Mouse (Mus musculus) liver, embryonic 13.5 days (tissue): ENCODE results near the gene Zfp36l1. TPM values are rescaled to one million over a fixed set of nuclear protein-coding genes. Genes with fewer than 3 reads are reported as not detected.

Source experiments
- ATAC-seq: fragments of 200-750 bp; cut with Nextera tagmentation; 2 replicates; pipeline ENCODE4 v1.8.0; 2017; ENCODE audit warnings: low read depth, mild to moderate bottlenecking, moderate number of reproducible peaks, moderate library complexity
- DNase-seq: peaks from one replicate; pipeline ENCODE4 v3.0.0; 2022
- H3K27ac ChIP-seq: fragments of 300-500 bp; sonication (generic); 2 replicates; pipeline ENCODE4 v1.5.1; 2015; ENCODE audit warnings: moderate library complexity, mild to moderate bottlenecking, inconsistent platforms
- H3K27me3 ChIP-seq: fragments of 300-500 bp; sonication (generic); 2 replicates; pipeline ENCODE4 v1.6.1; 2015; ENCODE audit warnings: mild to moderate bottlenecking, inconsistent platforms
- H3K36me3 ChIP-seq: fragments of 300-500 bp; sonication (generic); 2 replicates; pipeline ENCODE4 v1.6.1; 2015; ENCODE audit warnings: mild to moderate bottlenecking, inconsistent platforms
- H3K4me1 ChIP-seq: fragments of 300-500 bp; sonication (generic); replicated peaks from 2 replicates; pipeline ENCODE4 v1.6.1; 2015; ENCODE audit warnings: inconsistent platforms
- H3K4me2 ChIP-seq: fragments of 300-500 bp; sonication (generic); 2 replicates; pipeline ENCODE4 v1.6.1; 2015; ENCODE audit warnings: inconsistent platforms, mild to moderate bottlenecking, moderate library complexity
- H3K4me3 ChIP-seq: fragments of 300-500 bp; sonication (generic); replicated peaks from 2 replicates; pipeline ENCODE4 v1.5.1; 2015; ENCODE audit warnings: mild to moderate bottlenecking, inconsistent platforms
- H3K9ac ChIP-seq: fragments of 300-500 bp; sonication (generic); 2 replicates; pipeline ENCODE4 v1.6.1; 2015; ENCODE audit warnings: mild to moderate bottlenecking, inconsistent platforms
- H3K9me3 ChIP-seq: fragments of 300-500 bp; sonication (generic); replicated peaks from 2 replicates; pipeline ENCODE4 v1.6.1; 2016; ENCODE audit warnings: inconsistent platforms
- WGBS: fragments of 180-500 bp; shearing (Covaris S2); methylation state at CpG from one replicate; pipeline ENCODE4 v1.1.7; 2015; ENCODE audit not compliant: insufficient replicate concordance; 5-methylcytosine and 5-hydroxymethylcytosine counted together
- polyA plus RNA-seq: library from polyadenylated mRNA; unstranded; fragments of >200 nt; fragmentation: Nextera tagmentation; extraction: Ambion mirVana; gene quantifications from 2 replicates; pipeline ENCODE4 v1.2.1, GENCODE M21; 2015

The Zfp36l1 gene
- polyA plus RNA-seq, 1 experiment from 2014 or later, result 18.3 TPM

GRCm38 (mm10) chr12:80083937-80084336 is 28.9 kb downstream of the Zfp36l1 start:
- peak; percentile 89 for ATAC-seq
- H3K27ac ChIP-seq, result peak overlapping the region; percentile 93
- 2% methylated on average over 3 of the region's 3 CpGs for WGBS
- H3K27me3 ChIP-seq, result no peaks in the 10 kb centered on the region
- H3K4me2 ChIP-seq, result peak overlapping the region; percentile 49
- H3K4me1 ChIP-seq, result peaks cover 83% of the 10 kb centered on the region
- H3K9ac ChIP-seq, result peak overlapping the region; percentile 64
- no peaks in the 10 kb centered on the region for H3K9me3 ChIP-seq
- no peak overlapping the region for H3K4me3 ChIP-seq
- H3K36me3 ChIP-seq, result no peaks in the 10 kb centered on the region
- DNase-seq, result peak; percentile 82

GRCm38 (mm10) chr12:80083133-80083821 is 29.5 kb downstream of the Zfp36l1 start:
- Histone ChIP-seq H3K36me3 (no peaks in the 10 kb centered on the region), H3K27me3 (no peaks in the 10 kb centered on the region), H3K4me1 (peaks cover 76% of the 10 kb centered on the region), H3K9ac (peak overlapping the region; percentile 64), H3K9me3 (no peaks in the 10 kb centered on the region), H3K4me2 (peak overlapping the region; percentile 49), H3K4me3 (no peak overlapping the region), H3K27ac (peak overlapping the region; percentile 93)
- WGBS, result 23% methylated on average over 7 of the region's 7 CpGs
- DNase-seq (no peak), ATAC-seq (0 out of 2 replicates have a peak, but pooled peaks have one; percentile 5)

GRCm38 (mm10) chr12:80082730-80083129 is 30.1 kb downstream of the Zfp36l1 start:
- H3K27ac ChIP-seq, result peak overlapping the region; percentile 93
- H3K9ac ChIP-seq, result no peak overlapping the region
- DNase-seq (peak; percentile 48), ATAC-seq (peak; percentile 56)
- peaks cover 71% of the 10 kb centered on the region for H3K4me1 ChIP-seq
- no peaks in the 10 kb centered on the region for H3K36me3 ChIP-seq
- H3K9me3 ChIP-seq, result no peaks in the 10 kb centered on the region
- 43% methylated on average over 4 of the region's 4 CpGs for WGBS
- H3K4me2 ChIP-seq, result no peak overlapping the region
- H3K4me3 ChIP-seq, result no peak overlapping the region
- H3K27me3 ChIP-seq, result no peaks in the 10 kb centered on the region

GRCm38 (mm10) chr12:80081440-80081839 is 31.4 kb downstream of the Zfp36l1 start:
- no peak for ATAC-seq
- Histone ChIP-seq H3K4me3 (no peak overlapping the region), H3K36me3 (no peaks in the 10 kb centered on the region), H3K27ac (no peak overlapping the region; the same call in 1 of the 2 replicates), H3K27me3 (no peaks in the 10 kb centered on the region), H3K4me1 (peaks cover 63% of the 10 kb centered on the region), H3K9ac (no peak overlapping the region; the same call in 1 of the 2 replicates), H3K4me2 (no peak overlapping the region), H3K9me3 (no peaks in the 10 kb centered on the region)
- no peak for DNase-seq
- 88% methylated on average over 2 of the region's 2 CpGs for WGBS

GRCm38 (mm10) chr12:80079937-80080336 is 32.9 kb downstream of the Zfp36l1 start:
- H3K27ac ChIP-seq, result peak overlapping the region; percentile 35; the same call in 1 of the 2 replicates
- no peak overlapping the region for H3K4me2 ChIP-seq
- ATAC-seq (no peak), DNase-seq (no peak)
- 70% methylated on average over 4 of the region's 4 CpGs for WGBS
- no peak overlapping the region for H3K4me3 ChIP-seq
- H3K9me3 ChIP-seq, result no peaks in the 10 kb centered on the region
- H3K4me1 ChIP-seq, result peaks cover 49% of the 10 kb centered on the region
- H3K9ac ChIP-seq, result no peak overlapping the region
- H3K27me3 ChIP-seq, result no peaks in the 10 kb centered on the region
- no peaks in the 10 kb centered on the region for H3K36me3 ChIP-seq

- DNase-seq, result no peak
- H3K9me3 ChIP-seq, result no peaks in the 10 kb centered on the region
Observed at GRCm38 (mm10) chr12:80074331-80074730, 38.5 kb downstream of the Zfp36l1 start.

GRCm38 (mm10) chr12:80070534-80071287 is 42.1 kb downstream of the Zfp36l1 start:
- H3K4me3 ChIP-seq, result no peak overlapping the region
- peaks cover 3% of the 10 kb centered on the region; the same call in 1 of the 2 replicates for H3K4me1 ChIP-seq
- no peak overlapping the region for H3K4me2 ChIP-seq
- no peaks in the 10 kb centered on the region for H3K27me3 ChIP-seq
- no peak overlapping the region for H3K9ac ChIP-seq
- H3K36me3 ChIP-seq, result no peaks in the 10 kb centered on the region
- ATAC-seq (no peak), DNase-seq (no peak)
- H3K27ac ChIP-seq, result no peak overlapping the region
- 57% methylated on average over 8 of the region's 8 CpGs for WGBS
- no peaks in the 10 kb centered on the region for H3K9me3 ChIP-seq

More at GRCm38 (mm10) chr12:80074331-80074730, 38.5 kb downstream of the Zfp36l1 start:
- H3K36me3 ChIP-seq, result no peaks in the 10 kb centered on the region
- H3K4me3 ChIP-seq, result no peak overlapping the region
- no peaks in the 10 kb centered on the region for H3K4me1 ChIP-seq
- H3K27ac ChIP-seq, result no peak overlapping the region
- H3K4me2 ChIP-seq, result no peak overlapping the region
- no peak overlapping the region for H3K9ac ChIP-seq
- WGBS, result 50% methylated on average over 2 of the region's 2 CpGs
- ATAC-seq, result no peak
- H3K27me3 ChIP-seq, result no peaks in the 10 kb centered on the region

- Histone ChIP-seq H3K9ac (no peak overlapping the region), H3K4me1 (peaks cover 11% of the 10 kb centered on the region), H3K4me2 (no peak overlapping the region), H3K4me3 (no peak overlapping the region), H3K27me3 (no peaks in the 10 kb centered on the region), H3K9me3 (no peaks in the 10 kb centered on the region), H3K36me3 (no peaks in the 10 kb centered on the region), H3K27ac (no peak overlapping the region)
- DNase-seq (no peak), ATAC-seq (no peak)
- WGBS, result 38% methylated on average over 3 of the region's 3 CpGs
Observed at GRCm38 (mm10) chr12:80069040-80069439, 43.8 kb downstream of the Zfp36l1 start.

- no peak overlapping the region for H3K27ac ChIP-seq
- H3K27me3 ChIP-seq, result no peaks in the 10 kb centered on the region
- H3K36me3 ChIP-seq, result no peaks in the 10 kb centered on the region
- H3K4me1 ChIP-seq, result peaks cover 19% of the 10 kb centered on the region
- H3K4me2 ChIP-seq, result no peak overlapping the region
- DNase-seq (no peak), ATAC-seq (no peak)
- no peaks in the 10 kb centered on the region for H3K9me3 ChIP-seq
- H3K9ac ChIP-seq, result no peak overlapping the region
- no peak overlapping the region for H3K4me3 ChIP-seq
- 65% methylated on average over 7 of the region's 7 CpGs for WGBS
Observed at GRCm38 (mm10) chr12:80068016-80068415, 44.8 kb downstream of the Zfp36l1 start.

GRCm38 (mm10) chr12:80065049-80065448 is 47.8 kb downstream of the Zfp36l1 start:
- Histone ChIP-seq H3K36me3 (no peaks in the 10 kb centered on the region), H3K4me2 (no peak overlapping the region), H3K27ac (no peak overlapping the region), H3K9ac (no peak overlapping the region), H3K9me3 (no peaks in the 10 kb centered on the region), H3K4me1 (peaks cover 48% of the 10 kb centered on the region), H3K4me3 (no peak overlapping the region), H3K27me3 (no peaks in the 10 kb centered on the region)
- WGBS, result 51% methylated on average over 8 of the region's 8 CpGs
- DNase-seq (no peak), ATAC-seq (no peak)

- ATAC-seq, result no peak
- peaks cover 56% of the 10 kb centered on the region for H3K4me1 ChIP-seq
- no peak overlapping the region for H3K27ac ChIP-seq
Observed at GRCm38 (mm10) chr12:80064306-80064705, 48.5 kb downstream of the Zfp36l1 start.

More at GRCm38 (mm10) chr12:80064306-80064705, 48.5 kb downstream of the Zfp36l1 start:
- H3K27me3 ChIP-seq, result no peaks in the 10 kb centered on the region
- no peak for DNase-seq
- H3K4me3 ChIP-seq, result no peak overlapping the region
- H3K4me2 ChIP-seq, result no peak overlapping the region
- H3K9ac ChIP-seq, result no peak overlapping the region
- H3K36me3 ChIP-seq, result no peaks in the 10 kb centered on the region
- WGBS, result 77% methylated on average over 4 of the region's 4 CpGs
- H3K9me3 ChIP-seq, result no peaks in the 10 kb centered on the region
